Mouse (Mus musculus) urinary bladder, postnatal 4 days (tissue): Measurements from ENCODE around the gene Mtrex.

Experiments
- DNase-seq, 2 experiments: peaks; one replicate each; pipeline ENCODE4 v3.0.0; 2021 to 2022; ENCODE audit warnings: low spot score in 2 of 2

The Mtrex gene

DNA sequence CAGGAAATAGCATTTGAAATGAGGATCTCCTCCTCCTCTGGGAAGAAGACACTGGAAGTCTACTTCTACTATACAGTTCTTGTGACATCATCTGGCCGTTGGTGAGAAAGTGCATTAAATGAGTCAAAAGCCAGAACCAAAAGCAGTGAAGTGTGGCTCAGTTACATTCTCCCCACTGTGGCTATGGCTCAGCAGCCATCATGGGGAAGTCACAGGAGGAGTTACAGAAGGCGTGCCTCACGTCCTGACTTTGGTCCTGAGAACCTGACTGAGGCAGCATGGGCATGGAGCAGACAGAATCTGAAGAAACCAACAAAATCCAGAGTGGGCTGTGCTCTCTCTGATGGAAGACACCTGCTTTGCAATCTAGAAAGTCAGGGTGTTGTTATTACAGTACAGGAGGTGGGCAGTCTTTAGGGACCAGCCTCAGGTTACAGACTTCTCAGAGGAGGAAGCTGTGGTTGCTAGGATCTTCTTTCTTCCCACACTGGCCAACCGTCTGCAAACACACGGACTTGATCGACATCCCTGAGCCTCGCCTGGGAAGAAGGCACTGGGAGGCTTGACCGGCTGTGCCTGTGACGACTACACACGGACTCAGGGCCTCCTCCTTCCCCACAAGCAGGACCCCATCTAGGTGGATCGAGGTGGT is 57.0 kb downstream of the Mtrex start:
- DNase-seq, result no peak

DNA sequence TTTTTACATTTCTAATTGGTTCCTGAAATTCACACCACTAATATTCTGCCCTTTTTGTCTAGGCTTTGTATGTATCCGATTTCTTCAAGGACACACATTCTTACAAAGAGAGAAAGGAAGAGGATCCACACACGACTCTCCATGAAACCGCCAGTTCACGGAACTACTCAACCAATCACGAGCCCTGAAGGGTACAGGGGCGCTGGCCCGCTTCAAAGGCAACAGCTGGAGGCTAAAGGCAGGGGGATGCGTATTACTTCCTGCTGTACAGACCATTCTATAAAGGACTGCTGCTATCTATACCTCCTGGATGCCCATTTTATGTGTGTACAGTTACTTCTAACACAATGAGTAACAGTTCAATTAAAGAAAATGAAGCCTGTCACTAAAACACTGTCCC is 59.8 kb downstream of the Mtrex start:
- no peak for DNase-seq

DNA sequence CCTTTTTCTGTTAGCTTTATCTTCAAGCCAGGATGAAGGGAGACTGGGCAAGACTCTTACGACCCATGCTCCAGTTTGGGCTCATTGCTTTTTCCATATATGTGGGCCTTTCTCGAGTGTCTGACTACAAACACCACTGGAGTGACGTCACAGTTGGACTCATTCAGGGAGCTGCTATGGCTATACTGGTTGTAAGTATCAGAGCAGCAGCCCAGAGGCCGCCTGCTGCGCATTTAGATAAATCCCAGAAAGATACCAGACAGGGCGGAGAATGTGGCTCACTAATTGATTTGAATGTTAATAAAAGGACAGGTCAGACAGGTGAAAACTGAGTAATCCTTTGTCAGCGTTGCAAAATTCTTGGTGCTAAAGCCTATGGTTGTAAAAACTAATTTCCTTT is 60.4 kb downstream of the Mtrex start:
- DNase-seq, result no peak

DNA sequence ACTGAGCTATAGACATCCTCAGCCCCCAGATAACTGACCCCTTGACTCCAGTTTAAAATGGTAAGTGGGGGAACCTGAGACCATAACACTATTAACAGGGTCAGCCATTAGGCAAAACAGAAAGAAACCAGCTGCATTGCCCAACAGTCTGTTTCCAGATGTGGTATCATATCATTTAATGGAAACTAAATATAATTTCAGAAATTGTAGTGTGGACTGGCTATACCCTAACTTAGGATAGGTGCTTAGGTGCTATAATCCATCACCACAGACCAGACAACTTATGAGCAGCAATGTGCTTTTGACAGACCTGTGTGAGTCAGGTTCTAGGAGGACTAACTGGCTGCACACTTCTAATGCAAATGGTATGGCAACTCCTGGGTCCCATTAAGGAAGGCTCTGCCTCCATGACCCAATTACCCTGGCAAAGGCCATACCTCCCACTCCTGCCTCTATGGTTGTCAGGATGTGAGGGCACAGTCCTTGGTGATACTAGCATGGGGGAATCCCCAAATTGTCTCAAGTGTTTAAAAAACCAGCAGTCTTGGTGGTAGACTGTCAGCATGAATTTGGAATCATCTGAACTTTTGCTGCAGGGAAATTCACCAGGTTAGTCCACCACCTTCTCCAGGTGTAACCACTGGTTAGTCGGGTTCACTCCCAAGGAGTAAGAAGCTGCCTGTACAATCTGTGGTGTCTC is 64.1 kb downstream of the Mtrex start:
- DNase-seq, result no peak

GRCm38 (mm10) chr13:112862342-112862741 is 64.9 kb downstream of the Mtrex start:
- DNase-seq, result no peak

DNA sequence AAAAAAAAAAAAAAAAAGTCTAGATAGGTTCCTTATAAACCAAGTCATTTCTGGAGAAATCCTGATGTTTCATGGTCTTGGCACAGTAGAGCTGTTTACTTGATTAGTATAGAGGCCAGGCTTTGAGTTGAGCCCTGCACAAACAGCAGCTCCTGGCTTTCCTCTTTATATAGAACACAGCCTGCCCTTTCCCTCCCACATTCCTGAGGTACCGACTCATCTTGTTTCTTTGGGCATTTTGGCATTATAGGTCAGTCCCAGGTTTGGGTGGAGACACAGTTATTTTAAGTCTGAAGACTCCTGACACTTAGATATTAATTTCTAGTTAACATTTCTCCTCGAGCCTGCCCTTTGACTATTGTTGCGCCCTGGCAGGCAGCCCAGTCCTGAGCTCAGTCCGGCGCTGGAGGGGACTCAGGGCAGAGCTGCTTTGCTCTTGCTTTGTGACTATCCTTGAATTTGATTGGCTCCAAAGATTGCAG is 65.3 kb downstream of the Mtrex start:
- DNase-seq, result peak in 1 of 2 experiments; percentile 25

DNA sequence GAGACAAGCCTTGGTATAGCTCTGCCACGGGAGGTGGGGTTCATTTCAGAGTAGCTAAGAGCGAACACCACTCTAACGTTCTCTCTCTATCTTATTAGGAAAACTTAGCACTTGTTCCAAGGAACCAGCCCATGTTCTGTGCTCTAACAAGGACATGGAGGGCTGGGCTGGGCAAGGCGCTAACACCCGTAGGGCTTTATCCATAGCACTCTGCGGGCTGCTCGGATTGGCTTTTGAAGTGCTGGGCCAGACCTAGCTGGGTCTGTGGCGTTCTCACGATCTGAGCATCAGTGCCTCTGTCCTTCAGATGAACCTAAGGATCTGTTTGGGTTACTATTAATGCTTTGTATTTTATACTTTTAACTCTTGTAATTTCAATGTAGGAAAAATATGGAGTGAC is 66.3 kb downstream of the Mtrex start:
- DNase-seq, result no peak

DNA sequence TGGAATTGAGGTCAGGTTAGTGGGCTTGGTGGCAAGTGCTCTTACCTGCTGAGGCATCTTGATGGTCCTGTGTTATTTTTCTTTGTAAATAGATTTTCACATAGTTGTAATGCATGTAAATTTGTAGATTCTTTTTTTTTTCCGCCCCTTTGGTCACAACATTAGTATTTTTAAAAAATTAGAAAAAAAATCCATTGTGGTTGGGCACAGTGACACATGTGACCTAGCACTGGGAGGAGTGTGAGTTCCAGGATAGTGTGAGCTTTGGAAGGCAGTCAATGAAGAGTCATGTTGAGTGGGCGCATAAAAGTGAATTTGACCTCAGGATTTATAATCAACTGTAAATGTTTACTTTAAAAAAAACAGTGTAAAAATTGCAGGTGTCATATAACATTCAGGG is 66.8 kb downstream of the Mtrex start:
- DNase-seq, result no peak

DNA sequence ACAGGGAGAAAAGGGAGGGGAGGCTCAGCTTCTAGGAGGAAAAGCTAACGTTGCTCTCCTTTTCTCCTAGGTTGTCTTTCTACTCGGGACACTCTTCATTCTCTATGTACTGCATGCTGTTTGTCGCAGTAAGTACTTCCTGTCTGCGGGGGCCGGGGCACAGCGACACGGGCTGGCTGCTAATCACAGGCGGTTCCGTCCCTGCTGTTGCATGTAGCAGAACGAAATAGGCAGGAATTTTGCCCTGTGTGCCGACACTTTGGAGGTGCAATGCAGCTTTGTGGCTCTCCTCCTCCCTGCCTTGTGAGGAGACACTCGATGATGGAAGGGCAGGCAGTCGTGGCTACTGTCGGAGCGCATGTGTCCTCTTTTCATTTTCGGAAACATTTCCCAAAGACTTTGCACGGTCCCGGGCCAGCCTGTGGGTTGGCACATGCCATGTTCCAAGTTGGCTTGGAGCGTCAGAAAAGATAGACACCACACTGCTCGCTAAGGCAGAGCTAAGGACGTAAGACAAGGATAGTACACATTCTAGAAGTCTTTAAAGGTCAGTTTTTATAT is 67.5 kb downstream of the Mtrex start:
- DNase-seq, result no peak

DNA sequence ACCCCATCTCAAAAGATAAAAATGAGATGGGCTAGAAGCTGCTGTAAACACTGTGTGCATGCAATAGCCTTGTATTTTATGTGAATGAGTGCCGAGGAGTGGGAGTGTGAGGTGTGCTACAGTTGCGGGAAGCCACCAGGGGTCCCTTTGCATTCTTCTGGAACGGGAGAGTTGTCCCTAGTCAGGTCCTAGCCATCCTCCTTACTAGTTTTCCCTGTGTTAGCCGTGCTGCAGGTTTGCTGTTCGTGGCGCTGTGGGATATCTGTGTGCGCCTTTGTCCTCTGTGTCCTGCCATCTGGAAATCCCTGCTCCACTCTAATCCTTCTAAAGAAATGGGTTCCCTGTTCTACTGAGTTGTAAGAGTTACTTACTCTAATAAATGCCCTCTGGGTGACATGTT is 69.3 kb downstream of the Mtrex start:
- no peak for DNase-seq

- DNase-seq, result no peak
These were observed 72.8 kb downstream of the Mtrex start for GRCm38 (mm10) chr13:112854402-112854801.

GRCm38 (mm10) chr13:112853710-112854316 is 73.4 kb downstream of the Mtrex start:
- no peak for DNase-seq

DNA sequence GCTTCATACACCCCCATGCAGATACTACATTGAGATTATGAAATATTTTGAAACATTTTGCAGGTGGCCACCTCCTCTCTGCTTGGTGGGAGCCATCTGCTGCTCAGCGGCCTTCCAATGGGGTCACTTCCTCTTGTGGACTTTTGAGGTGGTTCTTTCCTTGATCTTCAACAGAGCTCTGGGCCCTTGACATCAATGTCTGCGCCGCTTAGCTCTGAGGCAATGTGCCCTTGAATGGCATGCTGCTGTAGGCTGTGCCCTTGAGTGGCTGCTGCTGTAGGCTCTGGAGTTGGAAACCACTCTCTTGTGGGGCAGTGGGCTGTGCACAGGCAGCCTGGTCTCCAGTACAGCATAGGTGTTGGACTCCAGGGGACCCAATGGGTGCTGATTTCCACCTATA is 81.3 kb downstream of the Mtrex start:
- no peak for DNase-seq

DNA sequence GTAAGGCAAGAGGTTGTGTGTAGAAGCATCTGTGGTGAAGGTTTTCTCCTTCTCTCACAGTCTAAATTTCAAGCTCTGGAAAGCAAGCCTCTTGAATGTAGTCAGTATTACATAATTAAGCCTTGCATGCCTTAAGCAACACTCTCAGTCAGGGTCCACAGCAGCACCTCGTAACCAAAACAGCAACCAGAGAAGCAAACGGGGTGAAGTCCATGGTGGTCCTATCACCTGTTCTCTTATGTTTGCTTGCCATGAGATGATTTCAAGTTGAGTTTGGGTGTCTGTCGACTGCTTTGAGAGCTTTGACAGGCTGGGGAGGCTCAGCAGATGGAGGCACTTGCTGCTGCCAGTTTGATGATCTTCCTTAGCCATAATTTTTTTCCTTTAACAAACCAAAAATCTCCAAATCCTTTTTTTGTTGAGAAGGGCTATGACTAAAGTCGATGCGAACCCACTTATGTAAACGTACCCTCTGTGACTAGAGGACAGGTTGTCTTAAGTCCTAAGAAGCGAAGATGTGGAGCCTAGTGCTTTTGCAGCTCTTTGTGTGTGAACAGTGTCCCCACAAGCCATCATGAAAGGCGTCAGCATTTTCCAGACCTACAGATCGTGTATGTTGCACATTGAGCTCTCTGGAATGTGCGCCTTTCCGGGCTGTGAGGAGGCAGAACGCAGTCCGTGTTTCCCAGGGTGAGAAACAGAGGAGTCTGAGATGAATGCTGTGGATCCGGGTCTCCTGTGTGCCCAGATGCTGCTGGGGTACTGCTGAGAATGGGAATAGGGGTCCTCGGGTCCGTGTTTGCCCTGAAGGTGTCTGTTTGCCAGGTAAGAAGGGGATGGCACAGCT is 86.7 kb downstream of the Mtrex start:
- DNase-seq, result no peak

GRCm38 (mm10) chr13:112838562-112839232 is 88.5 kb downstream of the Mtrex start:
- DNase-seq, result no peak

DNA sequence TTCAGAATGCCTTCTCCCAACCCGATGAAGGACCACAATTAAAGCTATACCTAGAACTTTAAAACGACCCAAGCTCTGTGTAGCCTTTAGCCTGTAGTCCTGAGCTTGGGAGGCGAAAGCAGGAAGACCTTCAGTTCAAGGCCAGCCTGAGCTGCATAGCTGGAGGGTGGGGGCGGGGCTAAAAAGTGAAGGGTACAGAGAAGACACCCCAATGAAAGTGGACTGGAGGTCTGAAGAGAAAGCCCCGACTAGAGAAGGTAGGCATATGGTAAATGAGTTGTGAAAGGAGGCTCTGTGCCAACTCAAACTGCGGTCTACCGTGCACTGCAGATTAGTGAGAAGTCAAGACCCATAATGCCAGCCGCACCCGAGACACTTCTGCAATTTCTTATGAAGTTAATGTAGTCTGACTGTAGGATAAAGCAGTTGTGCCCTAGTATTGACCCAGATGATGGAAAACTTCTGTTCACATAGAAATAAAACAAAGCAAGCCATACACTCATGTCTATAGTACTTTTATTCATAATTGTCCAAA is 89.5 kb downstream of the Mtrex start:
- no peak for DNase-seq

- DNase-seq, result no peak
These were observed 90.2 kb downstream of the Mtrex start for GRCm38 (mm10) chr13:112836951-112837350.

- no peak for DNase-seq
These were observed 92.1 kb downstream of the Mtrex start for GRCm38 (mm10) chr13:112835113-112835512.

- no peak for DNase-seq
These were observed 93.3 kb downstream of the Mtrex start for GRCm38 (mm10) chr13:112833895-112834263.

- no peak for DNase-seq
These were observed 93.8 kb downstream of the Mtrex start for GRCm38 (mm10) chr13:112833253-112833894.

GRCm38 (mm10) chr13:112832589-112832988 is 94.6 kb downstream of the Mtrex start:
- DNase-seq, result no peak
